Mouse (Mus musculus) limb, embryonic 14.5 days (tissue): Measurements from ENCODE around the gene Ppfia4. TPM values are rescaled to one million over a fixed set of nuclear protein-coding genes. Genes with fewer than 3 reads are reported as not detected.

Experiments used
- ATAC-seq: fragments of 200-750 bp; cut with Nextera tagmentation; 2 replicates; pipeline ENCODE4 v1.8.0; 2017; ENCODE audit warnings: low read depth, moderate number of reproducible peaks, moderate TSS enrichment; ENCODE audit not compliant: low FRiP score
- DNase-seq: peaks from one replicate; pipeline ENCODE4 v3.0.0-alpha.2; 2015; ENCODE audit warnings: low spot score
- H3K27ac ChIP-seq: fragments of 300-500 bp; sonication (generic); replicated peaks from 2 replicates; pipeline ENCODE4 v1.5.1; 2014; ENCODE audit warnings: low read depth, mild to moderate bottlenecking, low read length, moderate library complexity, mixed read lengths
- H3K27me3 ChIP-seq: fragments of 300-500 bp; sonication (generic); 2 replicates; pipeline ENCODE4 v1.6.1; 2014; ENCODE audit warnings: low read length, mixed read lengths; ENCODE audit not compliant: control insufficient read depth, insufficient read depth
- H3K36me3 ChIP-seq: fragments of 300-500 bp; sonication (generic); 2 replicates; pipeline ENCODE4 v1.6.1; 2014; ENCODE audit warnings: mild to moderate bottlenecking, low read length, moderate library complexity, mixed read lengths; ENCODE audit not compliant: control insufficient read depth, insufficient read depth
- H3K4me1 ChIP-seq: fragments of 300-500 bp; sonication (generic); 2 replicates; pipeline ENCODE4 v1.6.1; 2014; ENCODE audit warnings: antibody characterized with exemption, low read length, mixed read lengths; ENCODE audit not compliant: control insufficient read depth, insufficient read depth
- H3K4me2 ChIP-seq: fragments of 300-500 bp; sonication (generic); replicated peaks from 2 replicates; pipeline ENCODE4 v1.6.1; 2014; ENCODE audit warnings: low read depth, mild to moderate bottlenecking, low read length, moderate library complexity; ENCODE audit not compliant: severe bottlenecking
- H3K4me3 ChIP-seq: fragments of 300-500 bp; sonication (generic); replicated peaks from 2 replicates; pipeline ENCODE4 v1.5.1; 2014; ENCODE audit warnings: low read length
- H3K9ac ChIP-seq: fragments of 300-500 bp; sonication (generic); 2 replicates; pipeline ENCODE4 v1.6.1; 2014; ENCODE audit warnings: mild to moderate bottlenecking, low read depth, low read length, moderate library complexity; ENCODE audit not compliant: severe bottlenecking
- H3K9me3 ChIP-seq: fragments of 300-500 bp; sonication (generic); 2 replicates; pipeline ENCODE4 v1.6.1; 2016; ENCODE audit warnings: low read length; ENCODE audit not compliant: control insufficient read depth
- POLR2A ChIP-seq: fragments of 200-500 bp; IDR thresholded peaks from 2 replicates; pipeline ENCODE4 v1.8.0; 2012; ENCODE audit warnings: inconsistent platforms, mild to moderate bottlenecking, moderate library complexity, borderline replicate concordance; ENCODE audit not compliant: insufficient read depth, insufficient read length; ENCODE audit errors: extremely low read depth
- WGBS: fragments of 180-500 bp; shearing (Covaris S2); extraction: QIAGEN DNeasy Blood & Tissue Kit; methylation state at CpG from one replicate; pipeline ENCODE4 v1.1.7; 2014; 5-methylcytosine and 5-hydroxymethylcytosine counted together
- polyA plus RNA-seq, 2 experiments: library from polyadenylated mRNA; depleted of rRNA in 1 of 2; stranded (reverse) in 1 of 2; unstranded in 1 of 2; fragments of >200 nt; fragmentation: Nextera tagmentation in 1 of 2; extraction: Ambion mirVana in 1 of 2; gene quantifications; 2 replicates each; pipeline versions ENCODE4 v1.2.1 to v1.2.3; 2012 to 2014

Gene Ppfia4
- polyA plus RNA-seq, 2 experiments = 10.9 to 32.3 TPM

DNA sequence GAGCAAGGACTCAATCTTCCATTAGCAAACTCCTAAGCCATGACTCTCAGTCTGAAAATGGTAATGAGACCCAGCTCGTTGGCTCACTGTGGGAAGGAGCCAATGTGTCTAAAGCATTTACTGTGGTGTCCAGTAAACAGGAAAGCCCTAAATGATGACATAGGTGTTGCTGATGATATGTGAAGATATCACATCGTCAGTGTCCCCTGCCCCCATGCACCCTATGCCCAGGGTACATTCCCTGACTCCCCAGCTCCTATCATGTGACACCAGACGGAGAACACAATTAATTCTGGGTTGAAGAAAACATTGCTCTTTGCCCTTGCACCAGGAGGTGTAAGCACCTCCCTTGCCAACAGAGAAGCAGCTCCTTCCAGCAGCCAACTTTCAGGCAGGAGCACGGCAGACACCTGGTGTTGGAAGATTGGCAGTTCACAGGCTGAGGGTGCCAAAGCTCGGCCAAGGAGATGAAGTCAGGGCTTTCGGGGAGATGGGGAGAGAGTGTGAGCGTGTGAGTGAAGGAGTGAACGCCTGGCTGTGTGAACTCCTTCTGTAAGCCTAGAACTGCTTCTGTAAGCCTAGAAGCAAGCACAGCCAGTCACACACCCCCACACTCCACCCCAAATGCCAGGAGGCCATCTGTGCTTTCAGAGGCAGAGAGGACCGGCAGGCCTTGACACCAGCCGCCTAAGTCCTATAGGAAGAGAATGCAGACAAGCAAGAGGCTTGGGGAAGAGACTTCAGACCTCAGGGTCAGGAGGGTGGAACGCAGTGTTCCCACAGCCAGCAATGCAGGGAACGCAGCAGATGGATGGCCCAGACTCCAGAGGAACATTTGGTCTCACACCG is 56.9 kb downstream of the Ppfia4 start:
- H3K4me1 ChIP-seq = peaks cover 13% of the 10 kb centered on the region; the same call in 1 of the 2 replicates
- no peaks in the 10 kb centered on the region for H3K27me3 ChIP-seq
- H3K27ac ChIP-seq = no peak overlapping the region
- no peaks in the 10 kb centered on the region for H3K36me3 ChIP-seq
- DNase-seq = peak; percentile 35
- WGBS = 50% methylated on average over 13 of the region's 13 CpGs
- no peak overlapping the region for H3K9ac ChIP-seq
- no peak overlapping the region for H3K4me3 ChIP-seq
- no peaks in the 10 kb centered on the region for H3K9me3 ChIP-seq
- TF ChIP-seq POLR2A = no peak
- ATAC-seq = no peak; the same call in 1 of the 2 replicates
- no peak overlapping the region for H3K4me2 ChIP-seq

- TF ChIP-seq POLR2A = no peak
- 59% methylated on average over 7 of the region's 7 CpGs for WGBS
- no peak overlapping the region for H3K9ac ChIP-seq
Observed at GRCm38 (mm10) chr1:134274483-134274920, 58.2 kb downstream of the Ppfia4 start.

GRCm38 (mm10) chr1:134273493-134274395 is 59.0 kb downstream of the Ppfia4 start:
- Histone ChIP-seq H3K4me1 (peaks cover 13% of the 10 kb centered on the region; the same call in 1 of the 2 replicates), H3K4me3 (no peak overlapping the region), H3K4me2 (no peak overlapping the region), H3K9me3 (no peaks in the 10 kb centered on the region), H3K27ac (0 out of 2 replicates have a peak overlapping the region, but pooled peaks have one; percentile 19), H3K9ac (0 out of 2 replicates have a peak overlapping the region, but pooled peaks have one; percentile 7), H3K27me3 (no peaks in the 10 kb centered on the region), H3K36me3 (no peaks in the 10 kb centered on the region)
- ATAC-seq = no peak
- DNase-seq = peak; percentile 41
- 37% methylated on average over 9 of the region's 9 CpGs for WGBS
- TF ChIP-seq POLR2A = no peak

More at GRCm38 (mm10) chr1:134274483-134274920, 58.2 kb downstream of the Ppfia4 start:
- Histone ChIP-seq H3K4me1 (peaks cover 13% of the 10 kb centered on the region; the same call in 1 of the 2 replicates), H3K4me2 (no peak overlapping the region), H3K9me3 (no peaks in the 10 kb centered on the region), H3K4me3 (no peak overlapping the region), H3K27ac (no peak overlapping the region), H3K36me3 (no peaks in the 10 kb centered on the region), H3K27me3 (no peaks in the 10 kb centered on the region)
- DNase-seq (no peak), ATAC-seq (no peak)

GRCm38 (mm10) chr1:134272754-134273250 is 59.9 kb downstream of the Ppfia4 start:
- Histone ChIP-seq H3K36me3 (no peaks in the 10 kb centered on the region), H3K9ac (no peak overlapping the region), H3K4me3 (no peak overlapping the region), H3K27ac (no peak overlapping the region), H3K4me2 (no peak overlapping the region), H3K4me1 (peaks cover 13% of the 10 kb centered on the region; the same call in 1 of the 2 replicates), H3K27me3 (no peaks in the 10 kb centered on the region), H3K9me3 (no peaks in the 10 kb centered on the region)
- 81% methylated on average over 5 of the region's 5 CpGs for WGBS
- TF ChIP-seq POLR2A = no peak
- no peak for DNase-seq
- no peak for ATAC-seq

GRCm38 (mm10) chr1:134270026-134270425 is 62.7 kb downstream of the Ppfia4 start:
- Histone ChIP-seq H3K27me3 (no peaks in the 10 kb centered on the region), H3K4me1 (peaks cover 13% of the 10 kb centered on the region; the same call in 1 of the 2 replicates), H3K9me3 (no peaks in the 10 kb centered on the region), H3K36me3 (no peaks in the 10 kb centered on the region), H3K9ac (no peak overlapping the region), H3K27ac (no peak overlapping the region), H3K4me3 (no peak overlapping the region), H3K4me2 (no peak overlapping the region)
- ATAC-seq (no peak), DNase-seq (no peak)
- 77% methylated on average over 7 of the region's 7 CpGs for WGBS
- no peak for TF ChIP-seq POLR2A
